Mouse (Mus musculus) C2C12 (cell line): ENCODE measurements around the gene Agpat1.

ENCODE experiments used
- CEBPB ChIP-seq: IDR thresholded peaks from one replicate; pipeline ENCODE4 v1.6.1; 2011; ENCODE audit warnings: low read depth, mild to moderate bottlenecking, control low read depth, moderate library complexity
- CTCF ChIP-seq: IDR thresholded peaks from one replicate; pipeline ENCODE4 v1.5.1; 2011; ENCODE audit not compliant: control insufficient read depth, insufficient read depth, insufficient read length
- MAX ChIP-seq: IDR thresholded peaks from one replicate; pipeline ENCODE4 v1.6.1; 2011; ENCODE audit warnings: mild to moderate bottlenecking, control low read depth
- MYOG ChIP-seq: IDR thresholded peaks from one replicate; pipeline ENCODE4 v1.6.1; 2011; ENCODE audit not compliant: control insufficient read depth, insufficient read length; ENCODE audit errors: extremely low read depth
- USF1 ChIP-seq: IDR thresholded peaks from one replicate; pipeline ENCODE4 v1.6.1; 2011; ENCODE audit warnings: low read depth, mild to moderate bottlenecking, control low read depth, moderate library complexity

- no peak for TF ChIP-seq CTCF
- no peak for TF ChIP-seq MAX
- no peak for TF ChIP-seq USF1
- TF ChIP-seq MYOG: no peak
- no peak for TF ChIP-seq CEBPB
These were observed 35.6 kb upstream of the Agpat1 start for GRCm38 (mm10) chr17:34568421-34568820.
